ENCODE assay signal across 18 mouse cellular contexts in the genomic region with DNA sequence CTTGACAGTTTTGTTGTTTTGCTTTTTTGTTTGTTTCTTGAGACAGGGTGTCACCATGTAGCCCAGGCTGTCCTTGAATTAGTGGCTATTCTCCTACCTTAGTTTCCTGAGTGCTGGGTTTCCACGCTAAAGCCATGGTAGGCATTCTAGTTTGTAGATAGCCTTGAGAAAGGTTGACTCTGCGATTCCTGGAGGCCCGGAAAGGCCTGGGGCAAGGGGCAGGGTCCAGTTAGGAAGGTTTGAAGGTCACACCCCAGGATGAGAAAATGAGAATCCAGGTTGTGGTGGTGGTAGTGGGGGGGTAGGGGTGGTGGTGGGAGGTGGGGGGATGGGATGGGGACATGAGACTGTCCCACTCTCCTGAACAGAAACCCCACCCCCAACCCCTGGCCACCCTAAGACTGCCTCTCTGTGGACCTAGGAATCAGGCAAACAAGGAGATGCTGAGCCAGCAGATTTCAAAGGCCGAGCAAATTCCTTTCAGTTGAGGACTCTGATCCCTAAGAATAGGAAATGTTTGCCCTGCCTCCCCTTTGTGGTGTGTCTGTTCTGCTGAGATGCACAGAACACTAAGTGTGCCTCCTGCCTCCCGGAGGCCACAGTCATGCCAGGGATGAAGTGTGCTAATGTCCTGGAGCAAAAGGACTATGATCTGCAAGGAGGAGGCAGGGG. TPM values are rescaled to one million over a fixed set of nuclear protein-coding genes. Genes with fewer than 3 reads are reported as not detected.
A peak's percentile ranks its signal among the peaks of the same experiment; 100 is the strongest.
DNase-seq lines count a peak whose midpoint lies in the region; ATAC-seq and TF ChIP-seq lines count a peak whose summit lies in the region.
"Had no signal": no experiment of that assay in that cellular context is flagged by ENCODE, and none has a peak within 500 bp of the region (broad histone marks: within the 10 kb centered on the region; RNA-seq: fewer than 3 reads in every experiment).

No protein-coding gene starts in this region.

- DNase-seq in forebrain, embryonic 10.5 days (ENCODE audit: extremely low spot score, low spot score) = no peak
- DNase-seq in forebrain, embryonic 11.5 days (ENCODE audit: low spot score) = no peak
- DNase-seq in 3T3-L1 (ENCODE audit: low read depth, low spot score) = peak; percentile 48
- DNase-seq in kidney, postnatal 10 days = peak; percentile 71
- no peak for DNase-seq in left cerebral cortex, postnatal 10 days (ENCODE audit: extremely low spot score in 1 of 2, low spot score in 2 of 2)
- DNase-seq: adrenal gland, postnatal 25 days; lung, adult 18-20 months had no signal

- intact Hi-C loops in left cerebral cortex, postnatal 10 days (cut with DNase I) = loop anchor here (10.0 kb wide), 1 partner anchor 122 kb away; a partner anchor contains a TSS

- TF ChIP-seq CTCF in intestine, postnatal 0 days (IDR thresholded peaks at IDR 0.05; ENCODE audit: low read depth) = no peak

- no peaks in the 10 kb centered on the region for H3K9me3 ChIP-seq in forebrain, embryonic 10.5 days
- no peaks in the 10 kb centered on the region for H3K9me3 ChIP-seq in forebrain, embryonic 11.5 days (ENCODE audit: control insufficient read depth, low read length)
- H3K9me3 ChIP-seq in intestine, postnatal 0 days (ENCODE audit: control insufficient read depth) = no peaks in the 10 kb centered on the region
- no peaks in the 10 kb centered on the region for H3K9me3 ChIP-seq in midbrain, embryonic 15.5 days
- H3K9me3 ChIP-seq in hindbrain, embryonic 12.5 days (replicated peaks) = no peaks in the 10 kb centered on the region
- H3K9me3 ChIP-seq: embryonic facial prominence, embryonic 15.5 days; G1E; hindbrain, embryonic 10.5 days; limb, embryonic 15.5 days had no signal

- H3K9ac ChIP-seq in forebrain, embryonic 11.5 days (ENCODE audit: low read length) = no peak overlapping the region
- no peak overlapping the region for H3K9ac ChIP-seq in intestine, postnatal 0 days (ENCODE audit: low read depth, low read length)
- no peak overlapping the region for H3K9ac ChIP-seq in midbrain, embryonic 15.5 days
- H3K9ac ChIP-seq in hindbrain, embryonic 12.5 days = no peak overlapping the region
- H3K9ac ChIP-seq: embryonic facial prominence, embryonic 15.5 days; limb, embryonic 15.5 days had no signal

- H3K27me3 ChIP-seq in forebrain, embryonic 10.5 days (ENCODE audit: poor library complexity, severe bottlenecking) = no peaks in the 10 kb centered on the region
- H3K27me3 ChIP-seq in forebrain, embryonic 11.5 days (ENCODE audit: control insufficient read depth, insufficient read depth, low read length) = no peaks in the 10 kb centered on the region
- no peaks in the 10 kb centered on the region for H3K27me3 ChIP-seq in intestine, postnatal 0 days (replicated peaks; ENCODE audit: control insufficient read depth, insufficient read depth, low read length)
- H3K27me3 ChIP-seq in midbrain, embryonic 15.5 days (replicated peaks) = no peaks in the 10 kb centered on the region
- H3K27me3 ChIP-seq in hindbrain, embryonic 12.5 days = no peaks in the 10 kb centered on the region
- H3K27me3 ChIP-seq: embryonic facial prominence, embryonic 15.5 days; limb, embryonic 15.5 days had no signal

- H3K27ac ChIP-seq in forebrain, embryonic 10.5 days = 0 out of 2 replicates have a peak overlapping the region, but pooled peaks have one; percentile 12
- H3K27ac ChIP-seq in forebrain, embryonic 11.5 days (ENCODE audit: low read depth, low read length) = no peak overlapping the region
- H3K27ac ChIP-seq in intestine, postnatal 0 days (ENCODE audit: low read depth, low read length) = peak overlapping the region; percentile 88
- H3K27ac ChIP-seq in midbrain, embryonic 15.5 days = no peak overlapping the region
- no peak overlapping the region for H3K27ac ChIP-seq in hindbrain, embryonic 12.5 days
- H3K27ac ChIP-seq: embryonic facial prominence, embryonic 15.5 days; hindbrain, embryonic 10.5 days; left cerebral cortex, adult 2 months; limb, embryonic 15.5 days had no signal

- no peak for ATAC-seq in forebrain, embryonic 11.5 days (replicated peaks; ENCODE audit: low FRiP score)
- ATAC-seq in intestine, postnatal 0 days = peak; percentile 94
- no peak for ATAC-seq in midbrain, embryonic 15.5 days (replicated peaks)
- no peak for ATAC-seq in hindbrain, embryonic 12.5 days (ENCODE audit: low FRiP score)
- ATAC-seq: forebrain, embryonic 14.5 days had no signal

- no peak overlapping the region for H3K4me2 ChIP-seq in forebrain, embryonic 11.5 days (ENCODE audit: low read depth, low read length, severe bottlenecking)
- H3K4me2 ChIP-seq in intestine, postnatal 0 days (replicated peaks; ENCODE audit: low read depth) = peak overlapping the region; percentile 51
- H3K4me2 ChIP-seq in midbrain, embryonic 15.5 days = no peak overlapping the region
- H3K4me2 ChIP-seq in hindbrain, embryonic 12.5 days (replicated peaks) = no peak overlapping the region
- H3K4me2 ChIP-seq: embryonic facial prominence, embryonic 15.5 days; limb, embryonic 15.5 days had no signal

- no peak overlapping the region for H3K4me3 ChIP-seq in forebrain, embryonic 10.5 days
- no peak overlapping the region for H3K4me3 ChIP-seq in forebrain, embryonic 11.5 days (ENCODE audit: low read depth, low read length)
- H3K4me3 ChIP-seq in intestine, postnatal 0 days (ENCODE audit: low read depth, low read length) = no peak overlapping the region
- H3K4me3 ChIP-seq in midbrain, embryonic 15.5 days = no peak overlapping the region
- H3K4me3 ChIP-seq in hindbrain, embryonic 12.5 days = no peak overlapping the region
- H3K4me3 ChIP-seq: embryonic facial prominence, embryonic 15.5 days; hindbrain, embryonic 10.5 days; left cerebral cortex, adult 2 months; limb, embryonic 15.5 days had no signal

- peaks cover 13% of the 10 kb centered on the region for H3K4me1 ChIP-seq in forebrain, embryonic 10.5 days
- H3K4me1 ChIP-seq in forebrain, embryonic 11.5 days (replicated peaks; ENCODE audit: control insufficient read depth, insufficient read depth, low read length) = no peaks in the 10 kb centered on the region
- H3K4me1 ChIP-seq in intestine, postnatal 0 days (replicated peaks; ENCODE audit: control insufficient read depth, insufficient read depth, low read length) = no peaks in the 10 kb centered on the region
- H3K4me1 ChIP-seq in midbrain, embryonic 15.5 days = no peaks in the 10 kb centered on the region
- no peaks in the 10 kb centered on the region for H3K4me1 ChIP-seq in hindbrain, embryonic 12.5 days
- H3K4me1 ChIP-seq: embryonic facial prominence, embryonic 15.5 days; limb, embryonic 15.5 days had no signal

- 64% methylated on average over 5 of the region's 5 CpGs for whole genome bisulfite sequencing in forebrain, embryonic 10.5 days
- 64% methylated on average over 5 of the region's 5 CpGs for WGBS in forebrain, embryonic 11.5 days
- WGBS in intestine, postnatal 0 days = 32% methylated on average over 5 of the region's 5 CpGs
- WGBS in midbrain, embryonic 15.5 days = 71% methylated on average over 5 of the region's 5 CpGs
- 61% methylated on average over 5 of the region's 5 CpGs for WGBS in hindbrain, embryonic 12.5 days

- H3K36me3 ChIP-seq in forebrain, embryonic 10.5 days (replicated peaks) = no peaks in the 10 kb centered on the region
- no peaks in the 10 kb centered on the region for H3K36me3 ChIP-seq in forebrain, embryonic 11.5 days (ENCODE audit: control insufficient read depth, insufficient read depth, low read length)
- no peaks in the 10 kb centered on the region for H3K36me3 ChIP-seq in intestine, postnatal 0 days (ENCODE audit: control insufficient read depth, insufficient read depth)
- H3K36me3 ChIP-seq in midbrain, embryonic 15.5 days (replicated peaks) = no peaks in the 10 kb centered on the region
- H3K36me3 ChIP-seq in hindbrain, embryonic 12.5 days = no peaks in the 10 kb centered on the region
- H3K36me3 ChIP-seq: embryonic facial prominence, embryonic 15.5 days; G1E; hindbrain, embryonic 10.5 days; limb, embryonic 15.5 days had no signal

RNA-seq across cellular contexts. Expression of a gene that starts 12.1 kb away (rescaled TPM):
- polyA plus RNA-seq in forebrain, embryonic 10.5 days (2016; fragmentation: Nextera tagmentation; extraction: Ambion mirVana) = 0.22 and 0.84 TPM in 2 replicates
- polyA plus RNA-seq in forebrain, embryonic 11.5 days (2014; fragmentation: Nextera tagmentation; extraction: Ambion mirVana) = 0.13 TPM in 1 of 2 replicates, not detected in the other
- 1.4 and 1.7 TPM in 2 replicates for polyA plus RNA-seq in intestine, postnatal 0 days (2015; fragmentation: Nextera tagmentation; extraction: Ambion mirVana)
- under 1 TPM; 0.66 to 0.87 TPM for total RNA-seq in left cerebral cortex, postnatal 10 days (2021)
- polyA plus RNA-seq in midbrain, embryonic 15.5 days (2015; fragmentation: Nextera tagmentation; extraction: Ambion mirVana) = 0.40 and 0.91 TPM in 2 replicates
- polyA plus RNA-seq in hindbrain, embryonic 12.5 days (2016; fragmentation: Nextera tagmentation; extraction: Ambion mirVana) = 0.54 and 1.6 TPM in 2 replicates
- total RNA-seq: adrenal gland, postnatal 25 days; common myeloid progenitor, adult 5-6 weeks; G1E had no signal
- polyA plus RNA-seq: forebrain, embryonic 14.5 days; G1E had no signal

RNA-seq across cellular contexts. Expression of a gene that starts 16.0 kb away (rescaled TPM):
- not detected in 2 replicates for polyA plus RNA-seq in forebrain, embryonic 10.5 days (2016; fragmentation: Nextera tagmentation; extraction: Ambion mirVana)
- not detected in 2 replicates for polyA plus RNA-seq in forebrain, embryonic 11.5 days (2014; fragmentation: Nextera tagmentation; extraction: Ambion mirVana)
- polyA plus RNA-seq in intestine, postnatal 0 days (2015; fragmentation: Nextera tagmentation; extraction: Ambion mirVana) = 15.4 and 39.1 TPM in 2 replicates
- not detected for total RNA-seq in left cerebral cortex, postnatal 10 days (2021)
- polyA plus RNA-seq in midbrain, embryonic 15.5 days (2015; fragmentation: Nextera tagmentation; extraction: Ambion mirVana) = 0.22 and 0.23 TPM in 2 replicates
- not detected in 2 replicates for polyA plus RNA-seq in hindbrain, embryonic 12.5 days (2016; fragmentation: Nextera tagmentation; extraction: Ambion mirVana)
- total RNA-seq: common myeloid progenitor, adult 5-6 weeks; left cerebral cortex, adult 2 months; midbrain, postnatal 0 days had no signal

RNA-seq across cellular contexts. Expression of a gene that starts 39.3 kb away (rescaled TPM):
- 21.7 and 22.0 TPM in 2 replicates for polyA plus RNA-seq in forebrain, embryonic 10.5 days (2016; fragmentation: Nextera tagmentation; extraction: Ambion mirVana)
- 26.7 and 31.2 TPM in 2 replicates for polyA plus RNA-seq in forebrain, embryonic 11.5 days (2014; fragmentation: Nextera tagmentation; extraction: Ambion mirVana)
- polyA plus RNA-seq in intestine, postnatal 0 days (2015; fragmentation: Nextera tagmentation; extraction: Ambion mirVana) = 9.2 and 9.6 TPM in 2 replicates
- 10 to 100 TPM; 26.1 to 26.2 TPM for total RNA-seq in left cerebral cortex, postnatal 10 days (2021)
- 42.2 and 44.7 TPM in 2 replicates for polyA plus RNA-seq in midbrain, embryonic 15.5 days (2015; fragmentation: Nextera tagmentation; extraction: Ambion mirVana)
- 30.8 and 32.5 TPM in 2 replicates for polyA plus RNA-seq in hindbrain, embryonic 12.5 days (2016; fragmentation: Nextera tagmentation; extraction: Ambion mirVana)

RNA-seq across cellular contexts. Expression of a gene that starts 56.7 kb away (rescaled TPM):
- polyA plus RNA-seq in forebrain, embryonic 10.5 days (2016; fragmentation: Nextera tagmentation; extraction: Ambion mirVana) = 0.22 and 0.27 TPM in 2 replicates
- 0.15 and 0.71 TPM in 2 replicates for polyA plus RNA-seq in forebrain, embryonic 11.5 days (2014; fragmentation: Nextera tagmentation; extraction: Ambion mirVana)
- polyA plus RNA-seq in intestine, postnatal 0 days (2015; fragmentation: Nextera tagmentation; extraction: Ambion mirVana) = 1.0 and 1.2 TPM in 2 replicates
- total RNA-seq in left cerebral cortex, postnatal 10 days (2021) = 10 to 100 TPM; 29.6 to 31.2 TPM
- polyA plus RNA-seq in midbrain, embryonic 15.5 days (2015; fragmentation: Nextera tagmentation; extraction: Ambion mirVana) = 0.59 and 0.62 TPM in 2 replicates
- 1.2 and 1.7 TPM in 2 replicates for polyA plus RNA-seq in hindbrain, embryonic 12.5 days (2016; fragmentation: Nextera tagmentation; extraction: Ambion mirVana)
- total RNA-seq: common myeloid progenitor, adult 5-6 weeks had no signal
- polyA plus RNA-seq: G1E had no signal

Comparison
In these comparisons a context has a peak if more than half of its experiments do, and no peak if none do; other contexts are left out.
1. H3K27ac ChIP-seq: peak in forebrain, embryonic 10.5 days (single experiment) and intestine, postnatal 0 days (single experiment); none in forebrain, embryonic 11.5 days (single experiment), midbrain, embryonic 15.5 days (single experiment) and hindbrain, embryonic 12.5 days (single experiment).
2. DNase-seq: peak in 3T3-L1 (single experiment) and kidney, postnatal 10 days (single experiment); none in forebrain, embryonic 10.5 days (single experiment), forebrain, embryonic 11.5 days (single experiment) and left cerebral cortex, postnatal 10 days (0 of 2).
3. RNA of a gene that starts 16.0 kb away (polyA plus RNA-seq): 15.4 to 39.1 TPM in intestine, postnatal 0 days; 0.22 to 0.23 TPM in midbrain, embryonic 15.5 days, not detected in forebrain, embryonic 10.5 days, not detected in forebrain, embryonic 11.5 days and not detected in hindbrain, embryonic 12.5 days; every median in the first group is over 10 times any median in the second.